7 mouse cellular contexts compared by ENCODE assay signal in the genomic region with DNA sequence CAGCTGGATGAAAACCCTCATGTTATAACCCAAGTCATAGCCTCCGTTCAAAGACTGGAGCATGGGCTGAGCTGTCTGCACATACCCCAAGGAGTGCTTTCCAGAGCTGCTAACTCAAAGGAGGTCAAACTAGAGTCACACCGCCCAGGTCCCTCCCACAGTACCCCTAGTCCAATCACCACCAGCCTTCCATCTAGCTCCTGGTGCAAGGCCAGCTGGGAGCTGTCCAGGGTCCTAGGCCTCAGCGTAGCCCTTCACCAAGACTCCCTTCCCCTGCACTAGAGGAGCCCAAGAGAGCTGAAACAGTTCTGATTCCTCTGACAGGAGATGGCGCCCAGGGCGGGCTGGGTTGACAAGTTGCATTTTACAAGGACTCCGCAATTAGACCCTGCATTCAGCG. TPM values are rescaled to one million over a fixed set of nuclear protein-coding genes. Genes with fewer than 3 reads are reported as not detected.
DNase-seq lines count a peak whose midpoint lies in the region; ATAC-seq and TF ChIP-seq lines count a peak whose summit lies in the region.

No protein-coding gene starts in this region.

- H3K9ac ChIP-seq in ES-E14 (ENCODE audit: insufficient read depth, low read depth, low read length, poor library complexity, severe bottlenecking), result no peak overlapping the region
- H3K9ac ChIP-seq in forebrain, embryonic 15.5 days (replicated peaks), result no peak overlapping the region
- no peak overlapping the region for H3K9ac ChIP-seq in stomach, embryonic 14.5 days (replicated peaks; ENCODE audit: low read depth, low read length)

- no peak overlapping the region for H3K4me3 ChIP-seq in ES-E14 (ENCODE audit: insufficient read depth in 1 of 2, low read depth in 1 of 2, low read length in 2 of 2, poor library complexity in 1 of 2, severe bottlenecking in 1 of 2)
- H3K4me3 ChIP-seq in forebrain, embryonic 15.5 days, result no peak overlapping the region
- no peak overlapping the region for H3K4me3 ChIP-seq in stomach, embryonic 14.5 days (ENCODE audit: low read depth, low read length)

- H3K9me3 ChIP-seq in ES-E14 (ENCODE audit: control insufficient read depth, insufficient read depth, low read depth, low read length), result no peaks in the 10 kb centered on the region
- no peaks in the 10 kb centered on the region for H3K9me3 ChIP-seq in forebrain, embryonic 15.5 days
- H3K9me3 ChIP-seq in stomach, embryonic 14.5 days (ENCODE audit: control insufficient read depth, low read depth, low read length), result no peaks in the 10 kb centered on the region

- H3K27me3 ChIP-seq in forebrain, embryonic 15.5 days, result no peaks in the 10 kb centered on the region
- no peaks in the 10 kb centered on the region for H3K27me3 ChIP-seq in stomach, embryonic 14.5 days (ENCODE audit: control insufficient read depth, insufficient read depth, low read length)

- in situ Hi-C loops in ES-E14 (cut with MboI; ENCODE audit: low sequenced_read_pairs in 2 of 2, unreplicated experiment in 2 of 2), result no loop called here

- H3K27ac ChIP-seq in ES-E14 (ENCODE audit: insufficient read depth, low read depth, low read length, poor library complexity, severe bottlenecking), result no peak overlapping the region
- H3K27ac ChIP-seq in forebrain, embryonic 15.5 days (replicated peaks), result no peak overlapping the region
- no peak overlapping the region for H3K27ac ChIP-seq in stomach, embryonic 14.5 days (ENCODE audit: low read length)

- peaks cover 0 to 6% of the 10 kb centered on the region in 2 experiments; a peak in 2 of 4 replicates for H3K4me1 ChIP-seq in ES-E14 (ENCODE audit: control insufficient read depth in 2 of 2, insufficient read depth in 2 of 2, low read length in 2 of 2, poor library complexity in 1 of 2)
- 0 out of 2 replicates have a peak, but pooled peaks cover 11% of the 10 kb centered on the region for H3K4me1 ChIP-seq in forebrain, embryonic 15.5 days
- no peaks in the 10 kb centered on the region for H3K4me1 ChIP-seq in stomach, embryonic 14.5 days (ENCODE audit: control insufficient read depth, insufficient read depth, low read length)

- H3K36me3 ChIP-seq in ES-E14 (ENCODE audit: control insufficient read depth, insufficient read depth, low read length, poor library complexity, severe bottlenecking), result no peaks in the 10 kb centered on the region
- no peaks in the 10 kb centered on the region for H3K36me3 ChIP-seq in forebrain, embryonic 15.5 days
- H3K36me3 ChIP-seq in stomach, embryonic 14.5 days (ENCODE audit: control insufficient read depth, insufficient read depth, low read length), result no peaks in the 10 kb centered on the region

- 4% methylated on average over 7 of the region's 7 CpGs for WGBS in forebrain, embryonic 15.5 days
- 2% methylated on average over 7 of the region's 7 CpGs for WGBS in stomach, embryonic 14.5 days

- no peak overlapping the region for H3K4me2 ChIP-seq in forebrain, embryonic 15.5 days (replicated peaks)
- H3K4me2 ChIP-seq in stomach, embryonic 14.5 days (replicated peaks; ENCODE audit: low read depth, low read length), result no peak overlapping the region

- peak; percentile 98 for DNase-seq in ES-E14 (ENCODE audit: low read depth, low spot score)
- peak; percentile 92 for DNase-seq in adrenal gland, adult 2 months
- peak; percentile 92 for DNase-seq in heart, postnatal 4 days
- peak; percentile 96 to 97 for DNase-seq in kidney, postnatal 4 days
- DNase-seq in lung, postnatal 4 days, result peak; percentile 84 to 85

- peak; percentile 46 for ATAC-seq in forebrain, embryonic 15.5 days (replicated peaks)
- ATAC-seq in stomach, embryonic 14.5 days (ENCODE audit: insufficient number of reproducible peaks, insufficient read depth, low FRiP score, low read depth), result peak; percentile 89

TF ChIP-seq in ES-E14, 5 proteins besides CTCF, POLR2A, EP300 and RAD21:
- TF ChIP-seq ZNF384 (IDR thresholded peaks at IDR 0.05; ENCODE audit: low read depth, low read length) (no peak), MAFK (IDR thresholded peaks at IDR 0.05; ENCODE audit: insufficient read depth, low read depth, low read length) (no peak)

RNA-seq across cellular contexts. Expression of a gene that starts 18.0 kb away (rescaled TPM):
- 0.09 and 0.11 TPM in 2 replicates for total RNA-seq in ES-E14 (2012; rRNA removed)
- not detected for total RNA-seq in adrenal gland, adult 2 months (2021)
- 0.11 TPM in 1 of 2 replicates, not detected in the other for polyA plus RNA-seq in adrenal gland, adult 2 months (2012; rRNA removed)
- polyA plus RNA-seq in forebrain, embryonic 15.5 days (2015; fragmentation: Nextera tagmentation; extraction: Ambion mirVana), result 4.1 and 4.2 TPM in 2 replicates
- total RNA-seq in heart, postnatal 4 days (2021), result not detected
- 0.39 and 0.93 TPM in 2 replicates for polyA plus RNA-seq in stomach, embryonic 14.5 days (2014; fragmentation: Nextera tagmentation; extraction: Ambion mirVana)
